Comparison of ENCODE assay signal across 8 mouse cellular contexts in the genomic region with DNA sequence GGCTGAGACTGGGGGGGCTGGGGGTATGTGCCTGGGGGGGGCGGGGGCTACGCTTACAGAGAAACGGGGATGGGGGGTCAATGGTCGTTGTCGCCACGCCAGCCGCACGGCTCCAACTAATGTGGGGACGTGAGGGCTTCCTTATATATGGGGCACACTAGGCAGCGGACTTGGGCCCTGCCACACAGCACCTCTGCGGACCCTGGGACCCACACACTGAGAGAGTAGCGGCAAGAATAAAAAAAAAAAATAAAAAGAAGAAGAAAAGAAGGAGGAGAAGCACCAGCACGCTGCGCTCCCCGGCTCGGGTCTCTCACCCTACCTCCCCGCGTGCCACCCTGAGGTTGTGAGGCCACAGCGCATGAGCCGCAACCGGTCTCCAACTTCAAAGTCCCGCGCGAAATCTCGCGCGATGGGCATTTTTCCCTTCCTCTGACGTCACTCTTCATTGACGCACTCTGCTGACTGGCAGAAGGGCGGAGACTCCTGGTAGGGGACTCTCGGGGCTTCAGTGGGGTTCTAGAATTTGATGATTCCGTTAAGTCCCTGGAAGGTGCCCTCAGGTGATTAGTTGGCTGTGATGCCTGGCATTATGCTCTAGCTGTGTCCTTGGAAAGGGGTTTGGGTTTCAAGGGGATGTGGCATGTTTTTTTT. TPM values are rescaled to one million over a fixed set of nuclear protein-coding genes. Genes with fewer than 3 reads are reported as not detected.
DNase-seq lines count a peak whose midpoint lies in the region; ATAC-seq lines count a peak whose summit lies in the region.

No protein-coding gene starts in this region.

- no peaks in the 10 kb centered on the region for H3K9me3 ChIP-seq in heart, embryonic 13.5 days
- no peaks in the 10 kb centered on the region for H3K9me3 ChIP-seq in liver, embryonic 12.5 days (replicated peaks)
- H3K9me3 ChIP-seq in stomach, embryonic 15.5 days: no peaks in the 10 kb centered on the region

- no peaks in the 10 kb centered on the region for H3K36me3 ChIP-seq in heart, embryonic 13.5 days
- no peaks in the 10 kb centered on the region for H3K36me3 ChIP-seq in liver, embryonic 12.5 days
- no peaks in the 10 kb centered on the region for H3K36me3 ChIP-seq in stomach, embryonic 15.5 days

- WGBS in heart, embryonic 13.5 days: 10% methylated on average over 32 of the region's 32 CpGs
- 9% methylated on average over 28 of the region's 32 CpGs for WGBS in liver, embryonic 12.5 days (ENCODE audit: insufficient replicate concordance)
- 12% methylated on average over 31 of the region's 32 CpGs for WGBS in stomach, embryonic 15.5 days

- H3K9ac ChIP-seq in heart, embryonic 13.5 days: peak overlapping the region; percentile 81
- H3K9ac ChIP-seq in liver, embryonic 12.5 days: peak overlapping the region; percentile 78
- H3K9ac ChIP-seq in stomach, embryonic 15.5 days: peak overlapping the region; percentile 37; the same call in 1 of the 2 replicates

- H3K27ac ChIP-seq in heart, embryonic 13.5 days (replicated peaks): peak overlapping the region; percentile 63
- peak overlapping the region; percentile 70 for H3K27ac ChIP-seq in liver, embryonic 12.5 days
- peak overlapping the region; percentile 54; the same call in 1 of the 2 replicates for H3K27ac ChIP-seq in stomach, embryonic 15.5 days

- H3K4me2 ChIP-seq in heart, embryonic 13.5 days: peak overlapping the region; percentile 78
- H3K4me2 ChIP-seq in liver, embryonic 12.5 days: peak overlapping the region; percentile 80
- peak overlapping the region; percentile 62 for H3K4me2 ChIP-seq in stomach, embryonic 15.5 days

- peaks cover 5% of the 10 kb centered on the region for H3K4me1 ChIP-seq in heart, embryonic 13.5 days
- H3K4me1 ChIP-seq in liver, embryonic 12.5 days: peaks cover 15% of the 10 kb centered on the region; the same call in 1 of the 2 replicates
- no peaks in the 10 kb centered on the region for H3K4me1 ChIP-seq in stomach, embryonic 15.5 days

- DNase-seq in CD4-positive helper T cell, adult 2 months (ENCODE audit: low read depth, low spot score): peak; percentile 95
- peak; percentile 88 for DNase-seq in brain, embryonic 18.5 days (ENCODE audit: low read depth, low spot score)
- peak; percentile 93 for DNase-seq in kidney, postnatal 10 days
- DNase-seq in natural killer cell, adult 2 months (ENCODE audit: low spot score in 2 of 2): peak; percentile 92

- ATAC-seq in erythroid progenitor cell, adult 5-6 weeks (replicated peaks; ENCODE audit: low FRiP score, poor library complexity, severe bottlenecking): peak; percentile 98
- ATAC-seq in heart, embryonic 13.5 days (ENCODE audit: extremely low read depth, insufficient number of reproducible peaks, low FRiP score, low TSS enrichment): peak; percentile 83
- peak; percentile 93 for ATAC-seq in liver, embryonic 12.5 days
- ATAC-seq in stomach, embryonic 15.5 days (ENCODE audit: insufficient read depth, low FRiP score, low read depth): peak; percentile 89; the same call in 1 of the 2 replicates

- peak overlapping the region; percentile 63 for H3K4me3 ChIP-seq in heart, embryonic 13.5 days
- peak overlapping the region; percentile 70 for H3K4me3 ChIP-seq in liver, embryonic 12.5 days
- peak overlapping the region; percentile 55 for H3K4me3 ChIP-seq in stomach, embryonic 15.5 days (replicated peaks)

- H3K27me3 ChIP-seq in heart, embryonic 13.5 days (replicated peaks): no peaks in the 10 kb centered on the region
- no peaks in the 10 kb centered on the region for H3K27me3 ChIP-seq in liver, embryonic 12.5 days (replicated peaks)
- H3K27me3 ChIP-seq in stomach, embryonic 15.5 days (replicated peaks): no peaks in the 10 kb centered on the region

RNA-seq across cellular contexts. Expression of gene Nkrf, which starts 0.5 kb away (rescaled TPM):
- total RNA-seq in erythroid progenitor cell, adult 5-6 weeks (2015; ENCODE audit: low replicate concordance): 5.0 and 5.4 TPM in 2 replicates
- 1.1 and 3.6 TPM in 2 replicates for total RNA-seq in erythroid progenitor cell, adult 5-6 weeks (2017; ENCODE audit: low replicate concordance)
- polyA plus RNA-seq in heart, embryonic 13.5 days (2015; fragmentation: Nextera tagmentation; extraction: Ambion mirVana): 0.37 and 0.56 TPM in 2 replicates
- polyA plus RNA-seq in liver, embryonic 12.5 days (2016; fragmentation: Nextera tagmentation; extraction: Ambion mirVana): 1.2 TPM in 2 replicates
- 1.6 and 1.9 TPM in 2 replicates for polyA plus RNA-seq in stomach, embryonic 15.5 days (2015; fragmentation: Nextera tagmentation; extraction: Ambion mirVana)

RNA-seq across cellular contexts. Expression of gene C330007P06Rik, which starts 29.3 kb away (rescaled TPM):
- 12.3 and 31.4 TPM in 2 replicates for total RNA-seq in erythroid progenitor cell, adult 5-6 weeks (2015; ENCODE audit: low replicate concordance)
- 28.6 and 39.3 TPM in 2 replicates for total RNA-seq in erythroid progenitor cell, adult 5-6 weeks (2017; ENCODE audit: low replicate concordance)
- 19.2 and 19.3 TPM in 2 replicates for polyA plus RNA-seq in heart, embryonic 13.5 days (2015; fragmentation: Nextera tagmentation; extraction: Ambion mirVana)
- 18.5 and 22.2 TPM in 2 replicates for polyA plus RNA-seq in liver, embryonic 12.5 days (2016; fragmentation: Nextera tagmentation; extraction: Ambion mirVana)
- polyA plus RNA-seq in stomach, embryonic 15.5 days (2015; fragmentation: Nextera tagmentation; extraction: Ambion mirVana): 26.9 and 28.4 TPM in 2 replicates

RNA-seq across cellular contexts. Expression of gene Ube2a, which starts 29.5 kb away (rescaled TPM):
- 31.4 and 78.0 TPM in 2 replicates for total RNA-seq in erythroid progenitor cell, adult 5-6 weeks (2015; ENCODE audit: low replicate concordance)
- 13.8 and 20.5 TPM in 2 replicates for total RNA-seq in erythroid progenitor cell, adult 5-6 weeks (2017; ENCODE audit: low replicate concordance)
- 113 and 130 TPM in 2 replicates for polyA plus RNA-seq in heart, embryonic 13.5 days (2015; fragmentation: Nextera tagmentation; extraction: Ambion mirVana)
- 88.0 and 89.9 TPM in 2 replicates for polyA plus RNA-seq in liver, embryonic 12.5 days (2016; fragmentation: Nextera tagmentation; extraction: Ambion mirVana)
- 114 and 115 TPM in 2 replicates for polyA plus RNA-seq in stomach, embryonic 15.5 days (2015; fragmentation: Nextera tagmentation; extraction: Ambion mirVana)

Comparison
In these comparisons a context has a peak if more than half of its experiments do, and no peak if none do; other contexts are left out.
1. Peak in every context shown above with its lines: DNase-seq, ATAC-seq, H3K4me3 ChIP-seq and H3K27ac ChIP-seq.